9 mouse cellular contexts compared by ENCODE assay signal in genomic region chr1:181839746-181840366, GRCm38 (mm10). TPM values are rescaled to one million over a fixed set of nuclear protein-coding genes. Genes with fewer than 3 reads are reported as not detected.
DNase-seq lines count a peak whose midpoint lies in the region; ATAC-seq and TF ChIP-seq lines count a peak whose summit lies in the region.
"Had no signal": no experiment of that assay in that cellular context is flagged by ENCODE, and none has a peak within 500 bp of the region (broad histone marks: within the 10 kb centered on the region; RNA-seq: fewer than 3 reads in every experiment).

No protein-coding gene starts in this region.

- peak overlapping the region; percentile 84 for H3K4me2 ChIP-seq in hindbrain, postnatal 0 days (ENCODE audit: low read depth, low read length)
- H3K4me2 ChIP-seq in midbrain, embryonic 15.5 days = peak overlapping the region; percentile 86

- no peaks in the 10 kb centered on the region for H3K27me3 ChIP-seq in hindbrain, postnatal 0 days (ENCODE audit: insufficient read depth, low read length)
- no peaks in the 10 kb centered on the region for H3K27me3 ChIP-seq in midbrain, embryonic 15.5 days (replicated peaks)
- H3K27me3 ChIP-seq: Patski had no signal

- H3K4me3 ChIP-seq in brown adipose tissue, adult 24 weeks (ENCODE audit: insufficient read depth, low read depth, low read length) = peak overlapping the region; percentile 40
- peak overlapping the region; percentile 22 for H3K4me3 ChIP-seq in hindbrain, postnatal 0 days (ENCODE audit: low read length)
- peak overlapping the region; percentile 8; the same call in 1 of the 2 replicates for H3K4me3 ChIP-seq in midbrain, embryonic 15.5 days

- H3K9ac ChIP-seq in hindbrain, postnatal 0 days (replicated peaks; ENCODE audit: low read length) = no peak overlapping the region; the same call in 1 of the 2 replicates
- no peak overlapping the region for H3K9ac ChIP-seq in midbrain, embryonic 15.5 days

- H3K27ac ChIP-seq in brown adipose tissue, adult 24 weeks (replicated peaks; ENCODE audit: low read depth, low read length) = 0 out of 2 replicates have a peak overlapping the region, but pooled peaks have one; percentile 7
- H3K27ac ChIP-seq in hindbrain, postnatal 0 days = no peak overlapping the region
- no peak overlapping the region for H3K27ac ChIP-seq in midbrain, embryonic 15.5 days

- peak; percentile 16 to 52 for DNase-seq in heart, adult 18-20 months
- no peak for DNase-seq in heart, adult 8-10 months (ENCODE audit: low spot score)
- DNase-seq in hindbrain, postnatal 0 days (ENCODE audit: low spot score) = no peak
- no peak for DNase-seq in cerebellum, postnatal 36 days
- no peak for DNase-seq in T-cell, adult 2 months (ENCODE audit: low spot score)
- no peak for DNase-seq in left cerebral cortex, adult 8-10 months (ENCODE audit: low spot score in 2 of 2)

- no peak for TF ChIP-seq CTCF in hindbrain, postnatal 0 days (IDR thresholded peaks at IDR 0.05; ENCODE audit: low read depth)

- H3K9me3 ChIP-seq in hindbrain, postnatal 0 days (ENCODE audit: low read length) = no peaks in the 10 kb centered on the region
- H3K9me3 ChIP-seq in midbrain, embryonic 15.5 days = no peaks in the 10 kb centered on the region

- H3K36me3 ChIP-seq in hindbrain, postnatal 0 days (ENCODE audit: insufficient read depth, low read length) = peaks cover 11% of the 10 kb centered on the region; the same call in 1 of the 2 replicates
- H3K36me3 ChIP-seq in midbrain, embryonic 15.5 days (replicated peaks) = peaks cover 13% of the 10 kb centered on the region

- WGBS in hindbrain, postnatal 0 days = 12% methylated on average over 6 of the region's 6 CpGs
- WGBS in midbrain, embryonic 15.5 days = 22% methylated on average over 6 of the region's 6 CpGs

- no peak for ATAC-seq in hindbrain, postnatal 0 days
- ATAC-seq in midbrain, embryonic 15.5 days (replicated peaks) = no peak
- ATAC-seq: Patski had no signal

- H3K4me1 ChIP-seq in brown adipose tissue, adult 24 weeks (ENCODE audit: control insufficient read depth, insufficient read depth, insufficient read length, low read length) = peaks cover 6% of the 10 kb centered on the region
- H3K4me1 ChIP-seq in hindbrain, postnatal 0 days (ENCODE audit: insufficient read depth, low read length) = peaks cover 9% of the 10 kb centered on the region; the same call in 1 of the 2 replicates
- peaks cover 30% of the 10 kb centered on the region for H3K4me1 ChIP-seq in midbrain, embryonic 15.5 days

RNA-seq across cellular contexts. Expression of gene Lbr, which starts 3.0 kb away (rescaled TPM):
- total RNA-seq in heart, adult 18-20 months (2021) = 10 to 100 TPM; 21.1 to 21.7 TPM
- total RNA-seq in heart, adult 8-10 months (2022) = 10 to 100 TPM; 18.8 to 21.3 (median 20.1) TPM
- 5.8 and 11.8 TPM in 2 replicates for polyA plus RNA-seq in brown adipose tissue, adult 24 weeks (2012; ENCODE audit: insufficient read depth, insufficient read length, missing spikeins)
- 39.8 and 51.3 TPM in 2 replicates for total RNA-seq in hindbrain, postnatal 0 days (2014; rRNA removed)
- polyA plus RNA-seq in hindbrain, postnatal 0 days (2015; fragmentation: Nextera tagmentation; extraction: Ambion mirVana) = 29.1 and 30.7 TPM in 2 replicates
- 27.9 and 32.1 TPM in 2 replicates for polyA plus RNA-seq in midbrain, embryonic 15.5 days (2015; fragmentation: Nextera tagmentation; extraction: Ambion mirVana)
- total RNA-seq in left cerebral cortex, adult 8-10 months (2022) = 10 to 100 TPM; 12.1 to 15.2 (median 15.0) TPM

Comparison
In these comparisons a context has a peak if more than half of its experiments do, and no peak if none do; other contexts are left out.
1. DNase-seq: peak in heart, adult 18-20 months (2 of 2); none in heart, adult 8-10 months (single experiment), hindbrain, postnatal 0 days (single experiment), cerebellum, postnatal 36 days (0 of 2), T-cell, adult 2 months (single experiment) and left cerebral cortex, adult 8-10 months (0 of 2).
2. Peak in every context shown above with its lines, with median percentiles within 50 percentile points of each other: H3K4me3 ChIP-seq.